Mouse (Mus musculus): Measurements from ENCODE around the gene Aoc2.
"Not testable (repeated sequence)": the region's sequence is repeated elsewhere in the genome, so short reads cannot be mapped to it uniquely, and the experiment has no call there.

The Aoc2 gene

GRCm38 (mm10) chr11:101355916-101356315 lies 31.1 kb downstream of the Aoc2 start:
- no peak for DNase-seq (ENCODE audit: low read depth)

GRCm38 (mm10) chr11:101357505-101358182 lies 32.8 kb downstream of the Aoc2 start:
- no peak for DNase-seq (ENCODE audit: low read depth)

- DNase-seq (ENCODE audit: low read depth): no peak
Measured at GRCm38 (mm10) chr11:101359776-101360175, 34.9 kb downstream of the Aoc2 start.

- no peak for DNase-seq (ENCODE audit: low read depth)
Measured at GRCm38 (mm10) chr11:101360651-101361113, 35.8 kb downstream of the Aoc2 start.

GRCm38 (mm10) chr11:101364531-101364931 lies 39.7 kb downstream of the Aoc2 start:
- no peak for DNase-seq (ENCODE audit: low read depth)

- no peak for DNase-seq (ENCODE audit: low read depth)
Measured at GRCm38 (mm10) chr11:101367326-101367935, 42.6 kb downstream of the Aoc2 start, which contains the start of gene G6pc. Gene G6pc, plus strand, starts transcription at chr11:101367561.

- DNase-seq (ENCODE audit: low read depth): no peak
Measured at GRCm38 (mm10) chr11:101370141-101370540, 45.3 kb downstream of the Aoc2 start.

- DNase-seq (ENCODE audit: low read depth): no peak
Measured at GRCm38 (mm10) chr11:101374421-101374938, 49.6 kb downstream of the Aoc2 start.

- not testable (repeated sequence) for DNase-seq (ENCODE audit: low read depth)
Measured at GRCm38 (mm10) chr11:101378196-101378595, 53.3 kb downstream of the Aoc2 start.

GRCm38 (mm10) chr11:101378926-101379325 lies 54.1 kb downstream of the Aoc2 start:
- no peak for DNase-seq (ENCODE audit: low read depth)
